Mouse (Mus musculus): Measurements from ENCODE around the gene Filip1.

Filip1 gene

DNA sequence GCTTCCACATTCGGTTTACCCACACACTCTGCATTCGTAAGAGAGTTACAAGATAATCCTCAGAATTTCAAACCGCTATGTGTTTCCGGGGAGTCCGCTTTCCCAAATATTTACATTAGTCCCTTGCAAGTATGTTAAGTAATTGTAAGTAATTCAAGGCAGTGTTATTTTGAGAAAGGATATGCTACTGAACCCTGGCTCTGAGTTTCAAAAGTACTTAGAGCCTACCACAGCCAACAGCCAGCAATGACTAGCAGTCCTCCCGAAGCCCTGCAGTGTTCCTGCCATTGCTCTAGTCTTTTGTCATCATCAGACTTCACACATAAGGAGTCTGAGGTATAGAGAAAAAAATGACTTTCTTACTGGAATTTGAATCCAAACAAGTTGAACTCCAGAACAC lies 67.8 kb downstream of the Filip1 start:
- DNase-seq, result no peak

DNA sequence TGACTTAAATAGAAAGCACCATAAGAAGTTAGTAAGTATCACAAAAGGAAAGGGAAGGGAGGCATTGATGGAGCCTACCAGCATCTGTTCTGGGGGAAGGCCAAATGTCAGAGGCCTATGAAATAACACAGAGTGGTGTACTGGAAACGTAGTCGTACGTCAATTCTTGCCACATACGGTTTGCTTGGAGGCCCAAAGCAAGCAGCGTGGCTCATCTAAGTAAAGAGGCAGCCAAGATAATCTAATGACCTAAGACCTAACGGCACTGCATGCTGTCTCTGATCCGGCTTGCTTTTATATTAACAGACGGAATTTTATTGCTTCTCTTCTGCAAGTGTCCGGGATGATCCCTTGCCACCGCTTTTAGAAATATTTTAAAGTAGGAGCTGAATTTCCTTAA lies 68.7 kb downstream of the Filip1 start:
- DNase-seq, result no peak

DNA sequence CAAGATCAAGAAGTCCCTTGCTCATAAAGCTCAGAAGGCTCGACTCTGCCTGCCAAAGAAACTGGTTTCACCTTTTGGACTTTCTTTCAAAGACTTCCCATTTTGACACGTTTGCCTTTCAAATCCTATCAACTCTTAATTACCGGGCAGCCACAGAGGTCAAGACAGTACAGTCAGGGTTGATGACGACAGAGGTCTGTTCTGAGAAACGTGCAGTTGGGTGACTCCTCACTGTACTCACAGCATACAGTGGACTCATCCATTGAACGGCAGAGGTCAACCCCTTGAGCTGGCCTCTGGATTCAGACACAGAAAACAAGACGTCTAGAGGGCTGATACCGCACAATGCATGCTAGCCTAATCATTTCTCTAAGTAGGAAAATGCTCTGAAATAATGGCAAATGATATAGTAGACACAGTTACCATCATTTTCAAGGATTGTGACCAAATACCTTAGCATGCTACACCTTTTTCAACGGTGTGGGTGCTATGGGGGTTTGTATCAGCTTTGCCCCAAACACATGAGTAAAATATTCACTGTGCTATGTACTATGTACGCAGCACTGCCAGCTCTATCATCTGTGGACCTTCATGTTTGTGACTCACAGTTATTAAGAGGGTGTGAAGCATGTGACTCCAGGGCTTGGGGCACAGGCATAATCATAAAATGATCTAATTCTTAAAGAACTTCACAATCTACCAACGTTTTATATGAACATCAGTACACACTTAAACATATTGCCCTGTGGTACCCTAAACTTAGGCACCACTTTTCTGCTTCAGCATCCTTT lies 74.0 kb downstream of the Filip1 start:
- DNase-seq, result no peak

DNA sequence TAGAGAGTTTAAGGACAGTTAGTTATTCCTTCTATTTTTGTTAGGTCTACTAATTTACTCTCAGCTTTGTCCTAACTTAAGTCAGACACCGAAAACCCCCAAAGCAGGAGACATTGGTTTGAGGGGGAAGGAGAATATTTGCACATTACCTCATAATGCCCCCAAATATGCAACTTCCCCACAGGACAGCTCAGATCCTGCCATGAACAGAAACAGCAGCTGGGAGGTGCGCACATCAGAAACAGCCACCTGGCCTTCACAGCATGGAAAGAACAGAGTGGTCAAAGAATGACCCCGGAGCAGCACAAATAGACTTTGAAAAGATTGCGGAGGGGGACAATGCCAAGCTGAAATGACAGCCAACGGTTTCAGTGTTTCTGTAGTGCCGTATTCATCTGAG lies 75.1 kb downstream of the Filip1 start:
- no peak for DNase-seq

DNA sequence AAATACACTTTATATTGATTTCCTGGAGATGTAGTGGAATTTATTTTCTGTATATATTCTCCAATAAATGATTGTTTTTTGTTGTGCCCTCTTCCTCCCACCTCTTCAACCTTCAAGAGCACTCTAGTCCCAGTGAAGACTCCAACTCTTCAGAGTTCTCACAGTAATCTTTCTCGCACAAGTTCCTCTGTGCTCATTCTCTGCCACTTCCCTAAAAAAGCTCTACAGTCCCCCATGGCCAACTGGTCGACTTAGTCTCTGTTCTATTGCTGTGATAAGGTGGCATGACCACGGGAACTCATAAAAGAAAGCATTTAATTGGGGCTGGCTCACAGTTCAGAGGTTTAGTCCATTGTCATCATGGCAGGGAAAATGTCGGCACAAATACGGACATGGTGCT lies 80.1 kb downstream of the Filip1 start:
- DNase-seq, result no peak

DNA sequence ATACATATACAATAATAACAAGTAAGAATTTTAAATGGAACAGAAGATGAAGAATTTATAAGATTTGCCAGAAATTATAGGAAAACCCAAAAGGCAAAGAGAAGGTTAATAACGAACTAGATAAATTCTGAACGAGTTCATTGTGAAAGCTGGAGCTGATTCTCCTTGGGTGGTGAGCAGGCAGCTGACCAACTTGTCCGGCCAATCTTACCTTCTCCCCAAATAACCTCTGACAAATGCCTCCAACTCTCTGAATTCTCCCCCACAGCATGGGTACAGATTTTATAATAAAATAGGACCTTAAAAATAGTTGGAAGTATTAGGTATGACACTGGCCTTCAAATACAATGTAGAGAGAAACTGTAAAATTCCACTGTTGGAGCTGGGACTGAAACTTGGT lies 84.6 kb downstream of the Filip1 start:
- DNase-seq, result no peak

DNA sequence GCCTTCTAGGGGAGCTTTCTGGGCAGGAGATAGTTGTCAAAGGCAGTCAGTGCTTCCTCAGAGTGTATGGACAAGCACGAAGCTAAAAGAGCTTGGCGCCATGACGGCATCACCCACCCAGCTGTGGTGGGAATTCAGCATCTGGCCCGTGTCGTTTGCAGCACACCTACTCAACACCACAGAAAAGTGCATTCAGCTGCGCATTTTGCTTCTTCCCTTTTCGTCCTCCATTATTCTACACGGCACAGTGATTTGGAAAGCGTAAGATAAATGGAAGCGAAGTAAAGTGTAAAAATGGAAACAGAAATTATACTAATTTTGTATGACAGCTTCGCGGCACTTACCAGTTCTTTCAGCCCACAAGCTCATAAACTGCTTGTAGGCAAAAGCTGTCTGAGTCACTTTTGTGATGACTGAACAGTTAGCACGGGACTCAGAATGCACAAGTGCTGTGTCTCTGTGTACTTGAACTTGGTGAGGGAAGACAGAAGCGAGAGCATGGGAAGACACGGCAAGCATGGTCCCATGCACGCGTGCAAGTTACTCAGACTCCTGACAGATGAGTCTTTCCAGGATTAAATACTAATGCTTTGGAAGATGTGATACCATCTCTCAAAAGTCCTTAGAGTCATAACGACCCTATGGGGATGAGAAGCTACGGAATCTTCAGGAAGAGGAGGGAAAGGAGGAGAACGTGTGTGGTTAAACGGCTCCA lies 85.3 kb downstream of the Filip1 start:
- no peak for DNase-seq

DNA sequence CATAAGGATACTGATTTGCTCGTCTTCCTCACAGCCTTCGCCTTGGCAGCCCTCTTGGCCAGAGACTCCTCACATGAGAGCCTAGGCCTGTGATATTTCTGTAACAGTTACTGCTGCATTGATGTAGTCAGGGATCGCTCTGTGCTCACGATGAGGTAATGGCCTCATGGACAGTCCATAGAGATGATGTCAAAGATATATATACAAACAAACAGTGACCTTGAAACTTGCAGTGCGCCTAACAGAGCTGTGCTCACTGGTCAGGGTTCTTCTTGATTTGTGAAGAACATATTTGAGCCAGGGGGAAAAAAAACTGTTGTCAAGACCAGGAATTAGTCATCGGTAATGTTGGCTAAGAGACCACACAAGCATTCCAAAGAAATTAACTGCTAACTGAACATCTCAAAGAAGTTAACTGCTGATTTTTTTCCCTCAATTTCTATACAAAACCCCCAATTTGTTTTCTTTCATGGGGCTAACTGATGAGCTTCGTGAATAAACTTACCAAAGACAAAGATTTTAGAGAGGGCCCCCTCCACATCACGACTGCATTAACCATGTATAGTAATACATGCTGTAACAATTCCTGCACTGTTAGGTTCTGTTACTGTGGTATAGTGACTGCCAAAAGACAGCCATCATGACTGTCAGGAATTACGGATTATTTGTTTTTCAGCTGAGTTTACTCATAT lies 86.0 kb downstream of the Filip1 start:
- no peak for DNase-seq

DNA sequence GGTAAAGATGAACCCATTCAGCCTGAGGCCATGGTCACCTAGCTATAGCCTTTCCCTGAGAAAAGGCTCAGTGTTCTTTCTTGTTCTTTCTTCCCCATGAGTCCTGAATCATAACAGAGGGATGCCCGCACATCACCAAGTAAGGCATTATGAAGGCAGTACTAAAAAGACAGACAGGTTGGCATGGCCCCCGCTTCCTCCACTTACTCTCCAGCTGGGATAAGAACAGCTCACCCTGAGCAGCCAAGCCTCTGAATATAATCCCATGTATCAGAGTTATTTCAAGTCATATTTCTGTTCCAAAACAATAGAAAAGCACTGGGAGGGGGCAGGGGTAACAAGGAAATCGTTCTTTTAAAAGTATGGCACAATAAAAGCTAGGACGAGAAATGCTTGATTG lies 86.7 kb downstream of the Filip1 start:
- no peak for DNase-seq

DNA sequence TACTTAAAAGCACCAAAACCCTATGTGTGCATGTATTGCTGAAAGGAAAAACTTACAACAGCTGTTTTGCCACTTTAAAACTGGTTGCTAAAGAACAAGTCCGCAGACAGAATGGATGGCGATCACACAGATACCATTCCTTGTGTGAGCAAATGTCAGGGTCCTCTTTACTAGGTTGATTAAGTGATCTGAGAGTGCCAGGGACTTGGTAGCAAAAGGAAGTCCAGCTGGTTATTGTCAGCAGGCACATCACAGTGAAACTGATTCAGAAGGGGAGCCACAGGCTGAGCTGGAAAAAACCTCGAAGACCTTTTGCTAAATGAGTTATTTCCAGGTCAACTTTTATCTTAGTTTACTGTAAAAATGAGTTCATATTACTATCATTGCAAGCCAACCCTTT lies 89.4 kb downstream of the Filip1 start:
- no peak for DNase-seq

DNA sequence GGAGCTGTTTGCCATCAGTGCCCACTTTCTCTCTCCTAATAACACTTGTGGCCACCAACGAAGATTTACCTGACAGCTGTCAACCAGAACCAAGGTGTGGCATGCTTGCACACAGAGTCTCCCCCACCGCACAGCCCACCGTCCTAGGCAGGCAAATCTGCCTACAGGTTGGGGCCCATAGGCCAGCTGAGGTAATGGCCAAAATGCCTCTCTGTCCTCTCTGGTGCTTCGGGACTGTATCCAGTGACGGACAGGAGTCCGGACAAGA lies 90.2 kb downstream of the Filip1 start:
- no peak for DNase-seq

DNA sequence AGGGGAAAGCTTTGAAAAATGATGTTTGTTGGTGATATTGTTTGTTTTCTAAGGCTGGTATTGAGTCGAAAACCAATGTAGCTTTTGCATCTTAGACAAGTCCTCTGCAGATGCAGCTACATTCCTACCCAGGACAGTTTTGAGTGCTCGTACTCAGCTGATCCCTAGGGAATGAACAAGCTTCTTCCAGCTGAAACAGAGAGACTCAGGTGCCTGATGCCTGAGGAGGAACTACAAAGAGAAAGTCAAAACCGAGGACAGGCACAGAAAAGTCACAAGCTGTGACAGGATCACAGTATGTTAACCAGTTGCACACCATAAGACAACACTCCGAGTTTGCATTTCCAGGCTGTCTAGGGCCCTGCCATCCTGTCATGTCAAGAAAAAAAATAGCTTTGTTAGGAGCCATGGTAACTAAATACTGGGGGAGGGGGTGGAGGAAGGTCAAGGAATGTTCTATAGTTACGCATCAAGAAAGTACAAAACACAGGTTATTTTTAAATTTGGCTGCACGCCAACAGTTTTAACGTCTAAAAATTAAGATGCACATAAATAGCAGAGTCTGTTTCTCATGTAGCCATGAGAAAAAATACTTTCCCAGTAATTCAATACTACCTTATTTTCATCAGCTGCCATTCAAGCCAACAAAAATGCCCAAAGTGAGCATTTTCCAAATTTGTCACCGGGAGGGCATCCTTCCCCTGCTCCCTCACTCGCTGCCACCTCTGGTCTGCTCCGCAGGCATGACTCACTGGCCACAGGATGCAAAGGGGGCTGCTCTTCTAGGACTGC lies 90.8 kb downstream of the Filip1 start:
- no peak for DNase-seq

DNA sequence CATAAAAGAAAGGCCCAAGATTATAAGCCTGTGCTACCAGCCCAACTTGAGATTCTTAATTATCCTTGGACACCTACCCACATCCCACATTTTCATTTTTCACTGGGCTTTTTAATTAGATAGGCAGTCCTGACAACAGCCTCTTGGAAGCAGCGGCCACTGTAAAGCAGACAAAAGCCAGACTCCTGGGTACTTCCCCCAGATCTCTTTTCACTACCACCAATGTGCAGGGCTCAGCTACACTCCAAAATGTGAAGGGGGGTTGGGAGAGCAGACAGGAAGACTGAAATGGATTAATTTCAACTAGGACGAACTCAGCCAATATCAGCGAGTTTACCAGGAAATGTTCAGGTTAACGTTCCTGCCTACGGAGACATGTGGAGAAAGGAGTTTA lies 92.1 kb downstream of the Filip1 start:
- no peak for DNase-seq

DNA sequence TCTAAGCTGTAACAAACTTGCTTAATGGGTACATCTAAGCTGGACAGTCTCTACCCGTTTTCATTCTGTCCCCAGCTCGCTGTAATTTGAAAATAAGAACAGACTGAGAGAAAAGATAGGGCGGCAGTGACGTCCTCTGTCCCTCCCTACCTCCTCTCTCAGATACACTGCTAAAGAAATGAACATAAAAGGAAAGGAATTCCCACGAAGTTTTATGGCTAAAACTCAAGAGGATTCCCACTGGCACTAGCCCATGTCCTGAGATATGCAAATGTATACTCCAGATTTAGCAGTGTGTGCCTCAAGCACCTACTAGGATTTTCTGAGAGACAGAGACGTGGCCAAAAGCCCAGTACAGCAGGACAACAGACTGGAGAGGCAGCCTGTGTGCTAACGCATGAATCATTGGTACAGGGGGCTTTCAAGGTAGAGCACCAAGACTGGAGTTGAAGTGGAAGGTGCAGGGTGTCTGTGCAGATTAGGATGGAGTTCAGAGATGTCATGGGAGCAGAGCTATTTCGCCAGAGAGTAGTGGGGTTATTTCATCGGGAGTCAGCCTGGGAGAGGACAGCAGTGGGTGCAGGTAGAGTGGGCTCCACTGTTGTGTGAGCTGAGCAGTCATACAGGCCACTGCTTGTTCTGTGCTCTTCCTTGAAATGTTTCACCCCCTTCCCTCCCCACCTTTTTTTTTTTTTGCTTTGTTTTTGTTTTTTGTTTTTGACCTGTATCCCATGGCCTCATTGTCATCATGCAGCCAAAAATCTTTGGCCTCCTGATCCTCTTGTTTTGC lies 92.7 kb downstream of the Filip1 start:
- DNase-seq, result no peak

DNA sequence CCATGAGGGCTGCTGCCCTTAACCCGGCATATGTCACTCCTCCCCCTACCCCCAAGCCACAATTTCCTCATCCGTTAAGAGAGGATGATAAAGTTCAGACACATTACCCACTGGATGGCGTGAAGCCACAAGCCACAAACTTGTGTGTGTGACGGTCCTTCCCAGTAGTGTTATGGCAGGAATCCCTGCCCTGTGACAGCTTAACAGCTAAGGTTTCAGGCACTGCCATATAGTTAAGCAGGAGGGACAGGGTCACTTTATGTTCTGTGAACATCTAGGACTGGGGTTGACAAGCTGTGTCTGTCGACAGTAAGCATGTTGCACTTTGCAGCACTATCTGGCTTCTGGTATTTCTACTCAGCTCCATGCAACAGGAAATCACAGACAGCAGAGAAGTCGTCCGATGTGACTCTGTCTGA lies 93.3 kb downstream of the Filip1 start:
- DNase-seq, result no peak

DNA sequence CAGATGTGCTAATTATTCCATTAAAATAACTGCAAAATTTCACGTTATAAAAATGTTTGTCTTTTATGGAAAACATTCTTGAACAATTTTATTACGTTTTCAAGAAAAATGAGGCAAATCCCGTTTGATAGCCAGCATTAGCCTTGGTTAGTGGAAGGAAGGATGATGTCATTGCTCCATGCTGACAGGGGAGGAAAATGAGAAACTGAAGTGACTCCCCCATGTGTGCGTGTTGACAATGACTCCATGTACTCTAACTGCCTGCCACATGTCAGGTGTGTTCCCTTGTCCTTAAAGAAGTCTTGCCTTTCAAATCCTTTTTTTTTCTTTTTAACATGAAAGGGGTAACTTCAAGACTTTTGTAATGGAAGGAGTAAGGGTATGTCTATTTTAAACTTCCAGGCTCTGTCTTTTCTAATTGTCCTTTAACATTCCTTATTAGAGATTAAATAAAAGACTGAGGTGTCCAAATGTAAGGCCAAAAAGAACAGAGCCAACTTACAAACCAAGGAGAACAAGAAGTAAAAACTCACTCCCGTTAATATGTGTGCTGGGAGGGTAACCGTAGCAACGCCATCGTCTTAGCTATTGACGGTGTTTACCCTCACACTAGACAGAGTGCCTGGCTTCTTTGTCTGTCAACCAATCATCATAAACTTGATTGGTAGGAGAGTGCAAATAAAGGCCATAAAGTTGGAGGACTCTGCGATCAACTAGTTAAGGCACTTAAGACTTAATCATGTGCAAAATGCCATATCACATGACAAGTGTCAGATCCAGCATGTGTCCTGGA lies 94.1 kb downstream of the Filip1 start:
- no peak for DNase-seq

DNA sequence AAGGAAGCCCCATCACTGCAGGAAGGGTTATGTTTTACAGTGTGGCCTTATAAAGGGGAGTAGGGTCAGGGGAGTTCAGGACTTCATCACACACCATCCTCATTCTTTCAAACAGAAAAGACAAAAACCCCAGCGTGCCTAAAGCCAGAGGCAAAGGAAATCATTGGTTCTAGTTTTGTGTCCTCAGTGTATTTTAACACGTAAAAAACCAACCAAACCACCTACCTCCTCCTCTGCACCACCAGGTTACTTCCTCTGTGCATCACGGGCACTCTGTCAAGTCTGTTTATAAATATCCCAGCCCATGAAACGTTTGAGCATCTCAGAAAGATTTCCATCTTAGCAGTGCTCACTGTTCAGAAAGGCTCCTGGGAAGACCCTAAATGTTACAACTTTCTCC lies 98.4 kb downstream of the Filip1 start:
- DNase-seq, result no peak

DNA sequence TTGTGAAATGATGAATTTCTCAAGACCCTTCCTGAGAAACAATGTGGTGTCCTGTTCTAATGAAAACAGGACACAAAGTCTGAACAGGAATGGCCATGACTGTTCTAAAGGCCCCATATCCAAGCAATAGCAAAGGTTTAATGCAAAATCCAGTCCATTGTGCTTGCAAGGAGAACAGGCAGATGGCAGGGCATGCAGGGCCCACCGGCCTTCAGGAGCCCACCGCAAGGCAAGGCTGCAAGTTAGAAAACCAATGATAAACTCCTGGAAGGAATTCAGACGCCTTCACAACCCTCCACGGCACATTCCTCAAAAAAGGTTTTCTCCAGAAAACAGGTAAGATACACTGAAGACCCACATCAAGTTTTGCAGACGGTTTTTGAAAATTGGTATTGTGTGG lies 99.7 kb downstream of the Filip1 start:
- no peak for DNase-seq

DNA sequence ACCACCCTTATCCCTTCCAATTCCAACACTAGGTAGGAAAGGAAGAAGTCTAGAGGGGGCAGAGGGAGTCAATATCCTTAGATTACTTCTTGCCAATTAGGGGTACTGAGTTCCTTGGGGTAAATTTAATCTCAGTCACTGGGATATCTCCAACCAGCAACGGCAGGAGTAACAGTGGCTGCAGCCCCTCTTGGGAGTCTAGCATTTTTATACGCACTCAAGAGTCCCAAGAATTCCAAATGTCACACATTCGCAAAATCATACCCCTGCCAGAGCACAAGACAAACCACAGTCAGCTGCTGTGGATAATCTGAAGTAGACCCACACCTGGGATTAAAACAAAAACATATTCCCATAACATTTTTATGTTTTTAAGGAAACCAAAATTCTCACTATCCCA lies 102.5 kb downstream of the Filip1 start:
- no peak for DNase-seq

DNA sequence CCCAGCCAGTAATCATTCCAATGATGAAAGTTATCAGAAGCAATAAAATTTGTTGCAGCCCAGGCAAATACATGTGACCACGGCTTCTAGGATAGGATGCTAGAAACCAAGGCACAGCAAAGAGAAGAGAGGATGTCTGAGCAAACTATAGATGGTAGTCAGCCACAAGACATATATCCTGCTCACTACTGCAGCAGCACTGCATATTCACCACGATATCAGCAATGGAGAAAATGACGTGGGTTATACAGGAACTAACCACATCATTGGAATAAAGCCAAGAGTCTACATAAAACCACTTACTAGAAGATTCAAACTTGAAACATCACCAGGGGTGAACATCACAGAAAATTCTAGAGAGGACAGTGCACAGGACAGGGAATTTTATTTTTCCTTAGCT lies 113.8 kb downstream of the Filip1 start:
- no peak for DNase-seq

DNA sequence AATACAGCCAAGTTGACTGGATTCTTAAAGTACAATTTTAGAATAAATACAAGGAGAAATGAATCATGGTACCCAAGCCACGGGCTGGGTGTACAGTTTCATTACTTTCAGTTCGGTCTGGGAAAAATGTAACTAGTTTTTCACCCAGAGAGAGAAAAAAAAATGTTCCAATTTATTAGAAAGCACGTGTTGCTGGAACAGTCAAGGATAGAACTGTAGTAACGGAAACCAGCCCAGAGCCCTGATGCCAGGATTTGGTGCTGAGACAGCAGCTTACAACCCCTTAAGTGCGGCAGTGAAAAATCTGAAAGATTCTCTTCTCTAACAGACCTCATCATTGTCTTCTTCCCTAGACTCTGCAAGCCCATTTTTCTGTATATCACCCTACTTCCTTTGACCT lies 118.0 kb downstream of the Filip1 start:
- DNase-seq, result no peak
